8 mouse cellular contexts compared by ENCODE assay signal in genomic region chr6:136422084-136422853, GRCm38 (mm10). TPM values are rescaled to one million over a fixed set of nuclear protein-coding genes. Genes with fewer than 3 reads are reported as not detected.
DNase-seq lines count a peak whose midpoint lies in the region.

No protein-coding gene starts in this region.

- peak; percentile 48 for DNase-seq in gastrocnemius, adult 18-20 months (ENCODE audit: low spot score)
- no peak for DNase-seq in gastrocnemius, postnatal 14 days
- peak; percentile 76 for DNase-seq in MEL-GATA-1-ER (ENCODE audit: extremely low read depth, low read depth)
- peak; percentile 52 for DNase-seq in cerebellum, adult 8-10 months
- peak; percentile 17 to 82 for DNase-seq in frontal cortex, adult 2 months (ENCODE audit: extremely low spot score in 1 of 2, low spot score in 1 of 2)
- peak; percentile 37 to 75 for DNase-seq in layer of hippocampus, adult 18-20 months (ENCODE audit: low spot score in 2 of 2)
- peak; percentile 75 for DNase-seq in lung, postnatal 36 days
- DNase-seq in skeletal muscle tissue, adult 2 months (ENCODE audit: low read depth, low spot score), result peak; percentile 49

- intact Hi-C loops in gastrocnemius, postnatal 14 days (cut with DNase I; ENCODE audit: low total_unique reads), result loop anchor here (5.0 to 10.0 kb wide), 4 partner anchors 40 to 300 kb away; no protein-coding TSS in a partner anchor

RNA-seq across cellular contexts. Expression of gene E330021D16Rik, which starts 6.9 kb away (rescaled TPM):
- not detected for total RNA-seq in gastrocnemius, adult 18-20 months (2021)
- not detected for total RNA-seq in gastrocnemius, postnatal 14 days (2021)
- not detected in 2 replicates for polyA plus RNA-seq in frontal cortex, adult 2 months (2012; rRNA removed)
- total RNA-seq in layer of hippocampus, adult 18-20 months (2021), result not detected
